ENCODE assay signal across 12 mouse cellular contexts in genomic region chr3:70873688-70874551, GRCm38 (mm10).
A peak's percentile ranks its signal among the peaks of the same experiment; 100 is the strongest.
DNase-seq lines count a peak whose midpoint lies in the region; ATAC-seq lines count a peak whose summit lies in the region.
"Had no signal": no experiment of that assay in that cellular context is flagged by ENCODE, and none has a peak within 500 bp of the region (broad histone marks: within the 10 kb centered on the region; RNA-seq: fewer than 3 reads in every experiment).

No protein-coding gene starts in this region.

- no peaks in the 10 kb centered on the region for H3K9me3 ChIP-seq in forebrain, embryonic 13.5 days (replicated peaks)
- no peaks in the 10 kb centered on the region for H3K9me3 ChIP-seq in forebrain, embryonic 11.5 days (ENCODE audit: control insufficient read depth, low read length)
- no peaks in the 10 kb centered on the region for H3K9me3 ChIP-seq in midbrain, embryonic 14.5 days (ENCODE audit: control insufficient read depth, low read length)
- no peaks in the 10 kb centered on the region for H3K9me3 ChIP-seq in midbrain, embryonic 10.5 days (replicated peaks)
- H3K9me3 ChIP-seq in heart, embryonic 15.5 days (replicated peaks): no peaks in the 10 kb centered on the region
- H3K9me3 ChIP-seq: embryonic facial prominence, embryonic 12.5 days had no signal

- no peaks in the 10 kb centered on the region for H3K36me3 ChIP-seq in forebrain, embryonic 13.5 days (ENCODE audit: poor library complexity, severe bottlenecking)
- H3K36me3 ChIP-seq in forebrain, embryonic 11.5 days (ENCODE audit: control insufficient read depth, insufficient read depth, low read length): no peaks in the 10 kb centered on the region
- no peaks in the 10 kb centered on the region for H3K36me3 ChIP-seq in midbrain, embryonic 14.5 days (ENCODE audit: control insufficient read depth, insufficient read depth, low read length)
- H3K36me3 ChIP-seq in midbrain, embryonic 10.5 days: no peaks in the 10 kb centered on the region
- H3K36me3 ChIP-seq in heart, embryonic 15.5 days: no peaks in the 10 kb centered on the region
- H3K36me3 ChIP-seq: embryonic facial prominence, embryonic 12.5 days had no signal

- WGBS in forebrain, embryonic 13.5 days: 73% methylated on average over 9 of the region's 9 CpGs
- WGBS in forebrain, embryonic 11.5 days: 87% methylated on average over 9 of the region's 9 CpGs
- 87% methylated on average over 9 of the region's 9 CpGs for WGBS in midbrain, embryonic 14.5 days
- WGBS in midbrain, embryonic 10.5 days: 93% methylated on average over 9 of the region's 9 CpGs
- 64% methylated on average over 9 of the region's 9 CpGs for WGBS in heart, embryonic 15.5 days

- H3K4me3 ChIP-seq in forebrain, embryonic 13.5 days: no peak overlapping the region
- H3K4me3 ChIP-seq in forebrain, embryonic 11.5 days (ENCODE audit: low read depth, low read length): no peak overlapping the region
- H3K4me3 ChIP-seq in midbrain, embryonic 14.5 days (replicated peaks; ENCODE audit: low read depth, low read length): no peak overlapping the region
- no peak overlapping the region for H3K4me3 ChIP-seq in midbrain, embryonic 10.5 days
- H3K4me3 ChIP-seq in heart, embryonic 15.5 days: no peak overlapping the region
- H3K4me3 ChIP-seq: embryonic facial prominence, embryonic 12.5 days had no signal

- peak; percentile 71 for ATAC-seq in forebrain, embryonic 13.5 days
- ATAC-seq in forebrain, embryonic 11.5 days (replicated peaks; ENCODE audit: low FRiP score): no peak
- no peak for ATAC-seq in midbrain, embryonic 14.5 days (ENCODE audit: low FRiP score, low TSS enrichment)
- no peak for ATAC-seq in heart, embryonic 15.5 days (replicated peaks; ENCODE audit: insufficient number of reproducible peaks, insufficient read depth, low FRiP score, low read depth)
- ATAC-seq: inflammation-experienced regulatory T-cells, adult 6 months had no signal

- peak overlapping the region; percentile 28; the same call in 1 of the 2 replicates for H3K27ac ChIP-seq in forebrain, embryonic 13.5 days
- no peak overlapping the region for H3K27ac ChIP-seq in forebrain, embryonic 11.5 days (ENCODE audit: low read depth, low read length)
- H3K27ac ChIP-seq in midbrain, embryonic 14.5 days (replicated peaks; ENCODE audit: low read depth, low read length): no peak overlapping the region
- H3K27ac ChIP-seq in midbrain, embryonic 10.5 days (replicated peaks): no peak overlapping the region
- peak overlapping the region; percentile 59 for H3K27ac ChIP-seq in heart, embryonic 15.5 days
- H3K27ac ChIP-seq: embryonic facial prominence, embryonic 12.5 days; liver, embryonic 14.5 days had no signal

- H3K27me3 ChIP-seq in forebrain, embryonic 13.5 days: no peaks in the 10 kb centered on the region
- H3K27me3 ChIP-seq in forebrain, embryonic 11.5 days (ENCODE audit: control insufficient read depth, insufficient read depth, low read length): no peaks in the 10 kb centered on the region
- no peaks in the 10 kb centered on the region for H3K27me3 ChIP-seq in midbrain, embryonic 14.5 days (ENCODE audit: control insufficient read depth, insufficient read depth, low read length)
- no peaks in the 10 kb centered on the region for H3K27me3 ChIP-seq in midbrain, embryonic 10.5 days (ENCODE audit: low read depth, poor library complexity, severe bottlenecking)
- H3K27me3 ChIP-seq in heart, embryonic 15.5 days: no peaks in the 10 kb centered on the region
- H3K27me3 ChIP-seq: embryonic facial prominence, embryonic 12.5 days had no signal

- no peak overlapping the region for H3K4me2 ChIP-seq in forebrain, embryonic 13.5 days
- H3K4me2 ChIP-seq in forebrain, embryonic 11.5 days (ENCODE audit: low read depth, low read length, severe bottlenecking): no peak overlapping the region
- H3K4me2 ChIP-seq in midbrain, embryonic 14.5 days (ENCODE audit: low read length): no peak overlapping the region
- peak overlapping the region; percentile 24; the same call in 1 of the 2 replicates for H3K4me2 ChIP-seq in heart, embryonic 15.5 days
- H3K4me2 ChIP-seq: embryonic facial prominence, embryonic 12.5 days had no signal

- DNase-seq in forebrain, embryonic 11.5 days (ENCODE audit: low spot score): no peak
- peak; percentile 39 for DNase-seq in midbrain, embryonic 14.5 days
- no peak for DNase-seq in midbrain, embryonic 10.5 days (ENCODE audit: low spot score)
- DNase-seq in retina, postnatal 7 days (ENCODE audit: low read depth, low spot score): peak; percentile 9
- DNase-seq in kidney, postnatal 25 days: no peak
- no peak for DNase-seq in adrenal gland, postnatal 25 days
- DNase-seq: adrenal gland, postnatal 36 days had no signal

- no peaks in the 10 kb centered on the region for H3K4me1 ChIP-seq in forebrain, embryonic 13.5 days
- H3K4me1 ChIP-seq in forebrain, embryonic 11.5 days (replicated peaks; ENCODE audit: control insufficient read depth, insufficient read depth, low read length): no peaks in the 10 kb centered on the region
- no peaks in the 10 kb centered on the region for H3K4me1 ChIP-seq in midbrain, embryonic 14.5 days (ENCODE audit: control insufficient read depth, insufficient read depth, low read length)
- no peaks in the 10 kb centered on the region for H3K4me1 ChIP-seq in midbrain, embryonic 10.5 days
- peaks cover 7% of the 10 kb centered on the region; the same call in 1 of the 2 replicates for H3K4me1 ChIP-seq in heart, embryonic 15.5 days (replicated peaks)
- H3K4me1 ChIP-seq: embryonic facial prominence, embryonic 12.5 days had no signal

- no peak overlapping the region for H3K9ac ChIP-seq in forebrain, embryonic 13.5 days
- no peak overlapping the region for H3K9ac ChIP-seq in forebrain, embryonic 11.5 days (ENCODE audit: low read length)
- H3K9ac ChIP-seq in midbrain, embryonic 14.5 days (replicated peaks; ENCODE audit: low read length): no peak overlapping the region
- H3K9ac ChIP-seq in heart, embryonic 15.5 days: no peak overlapping the region
- H3K9ac ChIP-seq: embryonic facial prominence, embryonic 12.5 days; liver, embryonic 14.5 days had no signal

Comparison
In these comparisons a context has a peak if more than half of its experiments do, and no peak if none do; other contexts are left out.
1. H3K27ac ChIP-seq: peak in forebrain, embryonic 13.5 days (single experiment) and heart, embryonic 15.5 days (single experiment); none in forebrain, embryonic 11.5 days (single experiment), midbrain, embryonic 14.5 days (single experiment) and midbrain, embryonic 10.5 days (single experiment).
2. DNase-seq: peak in midbrain, embryonic 14.5 days (single experiment) and retina, postnatal 7 days (single experiment); none in forebrain, embryonic 11.5 days (single experiment), midbrain, embryonic 10.5 days (single experiment), kidney, postnatal 25 days (0 of 2) and adrenal gland, postnatal 25 days (single experiment).